ENCODE assay signal across 11 mouse cellular contexts in the genomic region with DNA sequence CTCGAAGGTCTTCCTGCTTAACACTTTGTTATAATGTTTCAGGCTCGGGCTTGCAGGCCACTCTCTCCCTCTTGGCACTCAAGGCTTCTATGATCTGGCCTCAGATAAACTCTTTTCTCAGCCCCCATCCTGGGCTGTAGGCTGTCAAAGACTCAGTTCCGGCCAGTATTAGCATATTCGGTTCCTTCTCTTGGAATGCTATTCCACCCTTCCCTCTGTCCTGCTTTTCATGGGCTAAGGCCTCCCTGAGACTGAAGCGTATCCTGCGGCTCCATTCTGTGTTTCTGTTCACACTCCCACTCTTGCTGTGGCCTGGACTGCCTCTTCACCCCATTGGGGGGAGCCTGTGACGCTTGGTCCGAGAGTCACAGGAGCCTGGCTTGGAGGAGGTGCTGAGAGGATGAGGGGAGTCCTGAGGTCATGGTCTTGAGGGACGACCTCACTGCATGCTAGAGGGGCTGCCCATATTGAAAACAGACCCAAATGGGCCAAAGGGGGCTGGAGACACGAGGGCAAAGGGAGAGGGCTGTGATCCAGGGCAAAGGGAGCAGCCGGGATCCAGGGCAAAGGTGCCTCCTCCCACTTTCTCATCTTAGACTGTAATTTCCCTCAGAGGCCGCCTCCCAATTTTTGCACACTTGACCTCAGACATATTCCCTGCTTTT. TPM values are rescaled to one million over a fixed set of nuclear protein-coding genes. Genes with fewer than 3 reads are reported as not detected.
DNase-seq lines count a peak whose midpoint lies in the region; ATAC-seq lines count a peak whose summit lies in the region.
"Had no signal": no experiment of that assay in that cellular context is flagged by ENCODE, and none has a peak within 500 bp of the region (broad histone marks: within the 10 kb centered on the region; RNA-seq: fewer than 3 reads in every experiment).

No protein-coding gene starts in this region.

- H3K4me2 ChIP-seq in hindbrain, embryonic 14.5 days (replicated peaks): peak overlapping the region; percentile 48
- peak overlapping the region; percentile 29; the same call in 1 of the 2 replicates for H3K4me2 ChIP-seq in neural tube, embryonic 11.5 days (ENCODE audit: low read depth)

- DNase-seq in heart, embryonic 10.5 days (ENCODE audit: low spot score): no peak
- no peak for DNase-seq in heart, adult 8-10 months (ENCODE audit: low spot score)
- peak; percentile 27 for DNase-seq in embryo, embryonic 9.5 days (ENCODE audit: extremely low spot score)
- DNase-seq in hindbrain, embryonic 14.5 days (ENCODE audit: low spot score): no peak
- no peak for DNase-seq in neural tube, embryonic 11.5 days (ENCODE audit: low spot score)
- no peak for DNase-seq in lung, postnatal 14 days

- H3K27ac ChIP-seq in heart, embryonic 10.5 days: no peak overlapping the region
- no peak overlapping the region for H3K27ac ChIP-seq in hindbrain, embryonic 14.5 days
- no peak overlapping the region for H3K27ac ChIP-seq in neural tube, embryonic 11.5 days (ENCODE audit: low read depth, low read length)

- H3K4me1 ChIP-seq in heart, embryonic 10.5 days: peaks cover 21% of the 10 kb centered on the region
- no peaks in the 10 kb centered on the region; the same call in 1 of the 2 replicates for H3K4me1 ChIP-seq in hindbrain, embryonic 14.5 days (replicated peaks; ENCODE audit: control insufficient read depth, insufficient read depth, low read length)
- H3K4me1 ChIP-seq in neural tube, embryonic 11.5 days (ENCODE audit: control insufficient read depth, insufficient read depth, low read length): 0 out of 2 replicates have a peak, but pooled peaks cover 6% of the 10 kb centered on the region

- 13% methylated on average over 12 of the region's 12 CpGs for WGBS in heart, embryonic 10.5 days
- 22% methylated on average over 12 of the region's 12 CpGs for WGBS in hindbrain, embryonic 14.5 days
- WGBS in neural tube, embryonic 11.5 days: 16% methylated on average over 12 of the region's 12 CpGs

- peak overlapping the region; percentile 9; the same call in 1 of the 2 replicates for H3K9ac ChIP-seq in hindbrain, embryonic 14.5 days
- no peak overlapping the region for H3K9ac ChIP-seq in neural tube, embryonic 11.5 days (ENCODE audit: low read length)

- H3K27me3 ChIP-seq in heart, embryonic 10.5 days (ENCODE audit: insufficient read depth, poor library complexity, severe bottlenecking): peaks cover 79% of the 10 kb centered on the region
- H3K27me3 ChIP-seq in hindbrain, embryonic 14.5 days (ENCODE audit: control insufficient read depth, insufficient read depth, low read length): peaks cover 71% of the 10 kb centered on the region
- H3K27me3 ChIP-seq in neural tube, embryonic 11.5 days (ENCODE audit: control insufficient read depth, insufficient read depth, low read length): peaks cover 49% of the 10 kb centered on the region

- ATAC-seq in hindbrain, embryonic 14.5 days (ENCODE audit: low FRiP score): no peak
- ATAC-seq in neural tube, embryonic 11.5 days (ENCODE audit: insufficient read depth, low FRiP score, low TSS enrichment): no peak
- ATAC-seq in erythroid progenitor cell, adult 5-6 weeks (replicated peaks; ENCODE audit: low FRiP score, poor library complexity, severe bottlenecking): no peak
- no peak for ATAC-seq in CD4-positive, CD25-positive, alpha-beta regulatory T cell, adult 4 months

- no peaks in the 10 kb centered on the region for H3K36me3 ChIP-seq in heart, embryonic 10.5 days
- H3K36me3 ChIP-seq in hindbrain, embryonic 14.5 days (replicated peaks; ENCODE audit: control insufficient read depth, insufficient read depth): no peaks in the 10 kb centered on the region
- no peaks in the 10 kb centered on the region for H3K36me3 ChIP-seq in neural tube, embryonic 11.5 days (ENCODE audit: control insufficient read depth, insufficient read depth, low read length)

- H3K9me3 ChIP-seq in heart, embryonic 10.5 days: no peaks in the 10 kb centered on the region
- no peaks in the 10 kb centered on the region for H3K9me3 ChIP-seq in hindbrain, embryonic 14.5 days (ENCODE audit: control insufficient read depth, low read length)
- no peaks in the 10 kb centered on the region for H3K9me3 ChIP-seq in neural tube, embryonic 11.5 days (ENCODE audit: control insufficient read depth, low read length)

- peak overlapping the region; percentile 51 for H3K4me3 ChIP-seq in heart, embryonic 10.5 days
- peak overlapping the region; percentile 28 for H3K4me3 ChIP-seq in hindbrain, embryonic 14.5 days (replicated peaks; ENCODE audit: low read length)
- no peak overlapping the region for H3K4me3 ChIP-seq in neural tube, embryonic 11.5 days (ENCODE audit: low read depth, low read length)

RNA-seq across cellular contexts. Expression of a gene that starts 2.3 kb away (rescaled TPM):
- 0.06 TPM in 1 of 2 replicates, not detected in the other for polyA plus RNA-seq in heart, embryonic 10.5 days (2016; fragmentation: Nextera tagmentation; extraction: Ambion mirVana)
- total RNA-seq in heart, adult 8-10 months (2022): under 1 TPM; 0.12 to 0.28 (median 0.18) TPM
- not detected in 2 replicates for polyA plus RNA-seq in hindbrain, embryonic 14.5 days (2014; fragmentation: Nextera tagmentation; extraction: Ambion mirVana)
- polyA plus RNA-seq in neural tube, embryonic 11.5 days (2014; fragmentation: Nextera tagmentation; extraction: Ambion mirVana): not detected in 2 replicates
- total RNA-seq in erythroid progenitor cell, adult 5-6 weeks (2015; ENCODE audit: low replicate concordance): not detected in 2 replicates
- total RNA-seq in erythroid progenitor cell, adult 5-6 weeks (2017; ENCODE audit: low replicate concordance): not detected in 2 replicates
- not detected for polyA plus RNA-seq in CD4-positive, CD25-positive, alpha-beta regulatory T cell, adult 4 months (2017; shearing (Covaris generic))
- total RNA-seq: left cerebral cortex, postnatal 14 days; megakaryocyte, adult 5-6 weeks had no signal

RNA-seq across cellular contexts. Expression of a gene that starts 18.1 kb away (rescaled TPM):
- polyA plus RNA-seq in heart, embryonic 10.5 days (2016; fragmentation: Nextera tagmentation; extraction: Ambion mirVana): 48.6 and 56.7 TPM in 2 replicates
- total RNA-seq in heart, adult 8-10 months (2022): 10 to 100 TPM in 3 of 4 experiments, 1 to 10 TPM in 1; 9.5 to 12.0 (median 11.6) TPM
- 99.6 and 102 TPM in 2 replicates for polyA plus RNA-seq in hindbrain, embryonic 14.5 days (2014; fragmentation: Nextera tagmentation; extraction: Ambion mirVana)
- polyA plus RNA-seq in neural tube, embryonic 11.5 days (2014; fragmentation: Nextera tagmentation; extraction: Ambion mirVana): 99.1 and 99.4 TPM in 2 replicates
- total RNA-seq in erythroid progenitor cell, adult 5-6 weeks (2015; ENCODE audit: low replicate concordance): 39.3 and 63.3 TPM in 2 replicates
- 16.0 and 16.2 TPM in 2 replicates for total RNA-seq in erythroid progenitor cell, adult 5-6 weeks (2017; ENCODE audit: low replicate concordance)
- polyA plus RNA-seq in CD4-positive, CD25-positive, alpha-beta regulatory T cell, adult 4 months (2017; shearing (Covaris generic)): 10 to 100 TPM; 88.0 to 91.9 TPM

RNA-seq across cellular contexts. Expression of a gene that starts 41.1 kb away (rescaled TPM):
- not detected in 2 replicates for polyA plus RNA-seq in heart, embryonic 10.5 days (2016; fragmentation: Nextera tagmentation; extraction: Ambion mirVana)
- not detected for total RNA-seq in heart, adult 8-10 months (2022)
- polyA plus RNA-seq in hindbrain, embryonic 14.5 days (2014; fragmentation: Nextera tagmentation; extraction: Ambion mirVana): 0.46 and 0.69 TPM in 2 replicates
- not detected in 2 replicates for polyA plus RNA-seq in neural tube, embryonic 11.5 days (2014; fragmentation: Nextera tagmentation; extraction: Ambion mirVana)
- total RNA-seq in erythroid progenitor cell, adult 5-6 weeks (2015; ENCODE audit: low replicate concordance): not detected in 2 replicates
- total RNA-seq in erythroid progenitor cell, adult 5-6 weeks (2017; ENCODE audit: low replicate concordance): not detected in 2 replicates
- polyA plus RNA-seq in CD4-positive, CD25-positive, alpha-beta regulatory T cell, adult 4 months (2017; shearing (Covaris generic)): under 1 TPM in 1 of 2 experiments, not detected in 1; 0.09 TPM
- total RNA-seq: megakaryocyte, adult 5-6 weeks had no signal
- polyA plus RNA-seq: C2C12 had no signal

RNA-seq across cellular contexts. Expression of a gene that starts 57.8 kb away (rescaled TPM):
- polyA plus RNA-seq in heart, embryonic 10.5 days (2016; fragmentation: Nextera tagmentation; extraction: Ambion mirVana): 71.0 and 111 TPM in 2 replicates
- 10 to 100 TPM; 16.0 to 20.0 (median 18.9) TPM for total RNA-seq in heart, adult 8-10 months (2022)
- polyA plus RNA-seq in hindbrain, embryonic 14.5 days (2014; fragmentation: Nextera tagmentation; extraction: Ambion mirVana): 33.4 and 33.5 TPM in 2 replicates
- polyA plus RNA-seq in neural tube, embryonic 11.5 days (2014; fragmentation: Nextera tagmentation; extraction: Ambion mirVana): 102 and 117 TPM in 2 replicates
- 14.8 and 18.9 TPM in 2 replicates for total RNA-seq in erythroid progenitor cell, adult 5-6 weeks (2015; ENCODE audit: low replicate concordance)
- total RNA-seq in erythroid progenitor cell, adult 5-6 weeks (2017; ENCODE audit: low replicate concordance): 11.0 and 30.8 TPM in 2 replicates
- polyA plus RNA-seq in CD4-positive, CD25-positive, alpha-beta regulatory T cell, adult 4 months (2017; shearing (Covaris generic)): 10 to 100 TPM; 29.2 to 41.5 TPM

RNA-seq across cellular contexts. Expression of a gene that starts 57.8 kb away (rescaled TPM):
- polyA plus RNA-seq in heart, embryonic 10.5 days (2016; fragmentation: Nextera tagmentation; extraction: Ambion mirVana): 9.5 and 14.7 TPM in 2 replicates
- total RNA-seq in heart, adult 8-10 months (2022): 1 to 10 TPM; 2.7 to 4.8 (median 3.1) TPM
- 17.8 TPM in 2 replicates for polyA plus RNA-seq in hindbrain, embryonic 14.5 days (2014; fragmentation: Nextera tagmentation; extraction: Ambion mirVana)
- polyA plus RNA-seq in neural tube, embryonic 11.5 days (2014; fragmentation: Nextera tagmentation; extraction: Ambion mirVana): 15.7 and 19.6 TPM in 2 replicates
- total RNA-seq in erythroid progenitor cell, adult 5-6 weeks (2015; ENCODE audit: low replicate concordance): 1.1 and 2.1 TPM in 2 replicates
- 3.0 and 4.4 TPM in 2 replicates for total RNA-seq in erythroid progenitor cell, adult 5-6 weeks (2017; ENCODE audit: low replicate concordance)
- polyA plus RNA-seq in CD4-positive, CD25-positive, alpha-beta regulatory T cell, adult 4 months (2017; shearing (Covaris generic)): 10 to 100 TPM; 12.3 to 28.2 TPM
